Mouse (Mus musculus): ENCODE data around the gene Kcnk4.

DNA sequence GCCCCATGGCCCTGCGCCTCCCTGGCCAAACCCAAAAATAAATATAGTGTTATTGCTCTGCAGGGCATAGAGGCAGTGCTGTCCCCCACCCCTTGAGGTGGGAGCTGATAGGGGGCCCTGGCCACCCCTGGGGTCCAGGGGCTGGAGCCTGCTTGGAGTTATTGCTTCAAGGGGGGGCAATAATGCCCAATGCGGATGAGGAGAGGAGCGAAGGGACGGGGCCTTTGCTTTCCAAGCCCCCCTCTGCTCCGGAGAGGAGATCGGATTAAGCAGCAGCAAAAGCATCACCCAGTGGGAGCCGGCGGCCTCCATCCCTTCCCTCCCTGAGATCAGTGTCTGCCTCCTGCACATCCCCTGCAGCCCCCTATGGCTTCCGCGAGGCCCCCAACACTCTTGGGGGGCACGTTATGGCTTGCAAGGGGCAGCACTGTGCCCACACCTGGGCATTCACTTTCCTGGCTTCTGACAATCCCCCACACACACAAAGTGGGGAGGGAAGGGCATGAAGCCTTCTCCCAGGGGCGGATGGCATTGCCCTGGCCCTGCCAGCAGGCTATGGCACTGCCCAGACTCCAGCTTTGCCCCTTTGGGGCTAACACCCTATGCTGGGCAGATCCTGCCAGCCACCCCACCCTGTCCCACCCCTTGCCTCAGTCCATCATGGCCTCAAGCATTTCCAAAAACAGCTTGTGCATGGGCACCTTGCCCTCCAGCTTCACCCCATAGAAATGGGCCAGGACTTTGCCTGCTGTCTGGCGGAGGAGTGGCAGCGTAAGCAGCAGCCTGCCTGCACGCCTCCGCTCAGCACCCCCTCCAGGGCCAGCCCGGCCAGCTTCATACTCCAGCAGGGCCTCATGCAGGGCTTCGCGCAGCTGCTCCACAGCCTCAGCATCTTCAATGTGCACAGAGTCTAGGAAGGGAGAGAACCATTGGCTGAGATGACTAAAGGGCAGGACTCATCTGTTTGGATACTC lies 22.9 kb downstream of the Kcnk4 start:
- TF ChIP-seq CTCF (IDR thresholded peaks at IDR 0.05; ENCODE audit: borderline replicate concordance, control insufficient read depth, extremely low read depth, insufficient read depth, low read length, poor library complexity) (no peak), POLR2A (IDR thresholded peaks at IDR 0.05; ENCODE audit: control insufficient read depth, extremely low read depth, insufficient read depth, low read length, poor library complexity) (no peak)

Data from thymus, adult 2 months (tissue).